Mouse (Mus musculus) erythroblast, embryonic 14.5 days (primary cell): ENCODE measurements around the gene Eef1a1. TPM values are rescaled to one million over a fixed set of nuclear protein-coding genes. Genes with fewer than 3 reads are reported as not detected.
"Not testable (repeated sequence)": the region's sequence is repeated elsewhere in the genome, so short reads cannot be mapped to it uniquely, and the experiment has no call there.

Experiments
- H3K27me3 ChIP-seq: 2 replicates; pipeline ENCODE4 v1.6.1; 2012; ENCODE audit warnings: inconsistent platforms; ENCODE audit not compliant: control insufficient read depth
- H3K36me3 ChIP-seq: 2 replicates; pipeline ENCODE4 v1.6.1; 2012; ENCODE audit warnings: mild to moderate bottlenecking, inconsistent platforms; ENCODE audit not compliant: control insufficient read depth
- H3K4me1 ChIP-seq: 2 replicates; pipeline ENCODE4 v1.6.1; 2012; ENCODE audit warnings: inconsistent platforms; ENCODE audit not compliant: control insufficient read depth
- H3K4me3 ChIP-seq: replicated peaks from 2 replicates; pipeline ENCODE3; 2012; ENCODE audit warnings: moderate library complexity, mild to moderate bottlenecking, inconsistent platforms
- H3K9me3 ChIP-seq: 2 replicates; pipeline ENCODE4 v1.6.1; 2012; ENCODE audit warnings: low read length, inconsistent platforms, mixed read lengths; ENCODE audit not compliant: control insufficient read depth
- GATA1 ChIP-seq: IDR thresholded peaks from 2 replicates; pipeline ENCODE4 v1.6.1; 2012; ENCODE audit warnings: low read length, inconsistent platforms, mixed read lengths
- TAL1 ChIP-seq: IDR thresholded peaks from 3 replicates; pipeline ENCODE4 v1.6.1; 2012; ENCODE audit warnings: low read length, inconsistent platforms, mixed read lengths
- polyA plus RNA-seq: library from polyadenylated mRNA; stranded (reverse); fragments of >175 nt; gene quantifications from 2 replicates; pipeline ENCODE4 v1.2.3, GENCODE M21; 2012

The Eef1a1 gene
- polyA plus RNA-seq, 1 experiment = 54.8 TPM

- H3K27me3 ChIP-seq = peaks cover 13% of the 10 kb centered on the region
- no peaks in the 10 kb centered on the region for H3K36me3 ChIP-seq
- H3K4me3 ChIP-seq = no peak overlapping the region
- no peaks in the 10 kb centered on the region for H3K9me3 ChIP-seq
- peaks cover 27% of the 10 kb centered on the region for H3K4me1 ChIP-seq
- TF ChIP-seq TAL1 (no peak), GATA1 (no peak)
These were observed 37.3 kb upstream of the Eef1a1 start for GRCm38 (mm10) chr9:78526206-78526605.

- Histone ChIP-seq H3K27me3 (peaks cover 19% of the 10 kb centered on the region), H3K36me3 (no peaks in the 10 kb centered on the region), H3K4me3 (no peak overlapping the region), H3K4me1 (peaks cover 33% of the 10 kb centered on the region), H3K9me3 (no peaks in the 10 kb centered on the region)
- TF ChIP-seq TAL1 (no peak), GATA1 (no peak)
These were observed 36.6 kb upstream of the Eef1a1 start for GRCm38 (mm10) chr9:78525451-78526135.

DNA sequence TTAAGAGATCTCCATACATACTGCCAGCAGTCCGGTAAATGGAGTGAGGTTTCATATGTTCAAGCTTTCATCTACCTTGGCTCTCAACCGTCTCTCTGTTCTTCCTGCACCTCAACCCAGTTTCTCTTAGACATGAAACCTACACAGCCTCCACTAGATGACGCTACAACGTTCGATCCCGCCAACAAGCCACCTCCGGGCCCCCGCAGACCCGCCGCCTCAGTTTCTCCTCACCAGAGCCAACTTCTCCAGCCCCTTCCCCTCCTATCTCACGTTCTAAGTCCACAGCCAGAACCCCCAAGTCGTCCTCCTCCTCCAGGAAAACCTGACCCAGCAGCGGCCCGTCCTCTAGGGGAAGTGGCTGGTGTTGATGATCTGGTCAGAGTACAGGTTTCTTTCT is 32.7 kb upstream of the Eef1a1 start:
- no peaks in the 10 kb centered on the region for H3K9me3 ChIP-seq
- peaks cover 25% of the 10 kb centered on the region for H3K27me3 ChIP-seq
- H3K36me3 ChIP-seq = no peaks in the 10 kb centered on the region
- H3K4me3 ChIP-seq = peak overlapping the region; percentile 59
- TF ChIP-seq GATA1 (no peak), TAL1 (no peak)
- peaks cover 32% of the 10 kb centered on the region for H3K4me1 ChIP-seq

DNA sequence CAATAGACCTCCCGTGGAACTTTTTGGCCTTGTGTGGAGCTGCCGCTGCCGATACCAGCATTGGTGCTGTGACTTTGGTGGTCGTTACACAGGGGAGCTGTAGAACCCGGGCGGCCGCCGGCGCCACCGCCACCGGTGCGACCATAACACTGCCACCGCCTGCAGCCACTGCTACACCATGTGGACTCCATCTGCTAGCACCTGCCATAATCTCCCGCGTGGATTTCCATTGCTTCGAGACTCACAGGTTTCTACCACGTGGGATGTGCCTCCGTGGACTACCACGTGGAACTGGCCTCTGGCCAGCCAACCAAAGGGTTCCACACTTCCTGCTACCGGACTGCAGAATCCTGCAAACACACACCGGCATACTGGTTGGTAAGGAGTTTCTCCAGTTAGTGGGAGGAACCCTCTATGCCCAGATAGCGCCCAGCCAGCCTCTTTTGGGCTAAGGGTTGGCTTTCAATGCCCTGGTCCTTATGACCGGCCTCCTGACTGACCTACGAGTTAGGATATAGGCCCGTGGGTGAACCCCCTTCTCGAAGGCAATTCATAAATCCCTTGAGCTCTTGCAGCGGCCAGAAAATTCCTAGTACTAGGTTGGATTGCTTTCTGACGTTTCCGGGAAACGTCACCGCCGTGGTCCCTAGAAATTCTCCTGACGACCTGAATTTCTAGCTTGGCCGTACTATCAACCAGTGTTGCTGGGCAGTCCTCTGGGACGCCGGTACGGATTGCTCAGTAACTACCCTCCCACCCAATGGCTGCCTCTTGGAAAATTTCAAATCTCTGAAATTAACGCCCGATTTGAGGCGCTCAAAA is 32.0 kb upstream of the Eef1a1 start:
- Histone ChIP-seq H3K9me3 (no peaks in the 10 kb centered on the region), H3K36me3 (no peaks in the 10 kb centered on the region), H3K4me1 (peaks cover 37% of the 10 kb centered on the region), H3K27me3 (peaks cover 25% of the 10 kb centered on the region), H3K4me3 (peak overlapping the region; percentile 59)
- no peak for TF ChIP-seq TAL1
- no peak for TF ChIP-seq GATA1

GRCm38 (mm10) chr9:78520127-78520779 is 31.3 kb upstream of the Eef1a1 start:
- Histone ChIP-seq H3K36me3 (no peaks in the 10 kb centered on the region), H3K4me1 (peaks cover 40% of the 10 kb centered on the region), H3K27me3 (peaks cover 25% of the 10 kb centered on the region), H3K4me3 (peak overlapping the region; percentile 59), H3K9me3 (no peaks in the 10 kb centered on the region)
- TF ChIP-seq TAL1 (no peak), GATA1 (no peak; the same call in 1 of the 2 replicates)

DNA sequence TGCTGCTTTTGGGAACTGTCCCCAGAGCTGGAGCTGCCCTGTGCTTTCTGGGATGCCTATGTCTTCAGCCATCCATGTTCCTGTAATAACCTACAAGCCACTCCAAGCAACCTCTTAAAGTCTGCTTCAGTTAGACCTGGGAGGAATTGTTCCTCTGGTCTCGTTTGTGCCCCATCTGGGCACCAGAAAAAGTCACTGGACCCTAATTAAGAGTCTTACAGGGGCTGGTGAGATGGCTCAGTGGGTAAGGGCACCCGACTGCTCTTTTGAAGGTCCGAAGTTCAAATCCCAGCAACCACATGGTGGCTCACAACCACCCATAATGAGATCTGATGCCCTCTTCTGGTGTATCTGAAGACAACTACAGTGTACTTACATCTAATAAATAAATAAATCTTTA is 28.3 kb upstream of the Eef1a1 start:
- H3K4me1 ChIP-seq = peaks cover 60% of the 10 kb centered on the region
- not testable (repeated sequence) for H3K36me3 ChIP-seq, H3K4me3 ChIP-seq

GRCm38 (mm10) chr9:78516125-78516524 is 27.2 kb upstream of the Eef1a1 start:
- TF ChIP-seq GATA1 = peak; percentile 89
- peak; percentile 78 for TF ChIP-seq TAL1
- Histone ChIP-seq H3K36me3 (no peaks in the 10 kb centered on the region), H3K4me1 (peaks cover 53% of the 10 kb centered on the region), H3K9me3 (no peaks in the 10 kb centered on the region; the same call in 1 of the 2 replicates), H3K4me3 (peak overlapping the region; percentile 33), H3K27me3 (peaks cover 12% of the 10 kb centered on the region)

More for the DNA sequence above, 28.3 kb upstream of the Eef1a1 start:
- H3K27me3 ChIP-seq = peaks cover 19% of the 10 kb centered on the region
- not testable (repeated sequence) for H3K9me3 ChIP-seq

DNA sequence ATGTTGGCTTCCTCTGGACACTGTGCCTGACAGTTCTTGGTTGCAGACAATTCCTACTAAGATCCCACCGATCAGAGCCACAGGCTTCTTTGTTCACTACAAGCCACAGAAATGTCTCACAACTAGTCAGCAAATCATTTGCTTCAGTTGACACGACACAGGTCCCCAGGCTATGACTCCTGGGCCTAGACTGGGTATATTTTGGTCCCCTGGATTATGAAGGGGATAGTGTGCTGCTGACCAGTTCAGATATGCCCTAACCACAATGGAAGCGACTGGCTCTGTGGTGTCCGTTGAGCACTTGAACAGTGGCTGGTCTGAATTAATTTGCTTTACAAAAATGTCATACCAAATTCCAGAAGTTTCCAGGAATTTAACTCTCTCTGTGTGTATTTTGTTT is 25.7 kb upstream of the Eef1a1 start:
- H3K36me3 ChIP-seq = no peaks in the 10 kb centered on the region
- TF ChIP-seq GATA1 (no peak), TAL1 (no peak)
- no peaks in the 10 kb centered on the region for H3K27me3 ChIP-seq
- no peak overlapping the region for H3K4me3 ChIP-seq
- peaks cover 40% of the 10 kb centered on the region for H3K4me1 ChIP-seq
- no peaks in the 10 kb centered on the region; the same call in 1 of the 2 replicates for H3K9me3 ChIP-seq

- TF ChIP-seq GATA1 = no peak
- TF ChIP-seq TAL1 = no peak
- H3K9me3 ChIP-seq = no peaks in the 10 kb centered on the region; the same call in 1 of the 2 replicates
- no peaks in the 10 kb centered on the region for H3K36me3 ChIP-seq
These were observed 25.0 kb upstream of the Eef1a1 start for GRCm38 (mm10) chr9:78513776-78514500.

More at GRCm38 (mm10) chr9:78513776-78514500, 25.0 kb upstream of the Eef1a1 start:
- Histone ChIP-seq H3K4me1 (peaks cover 40% of the 10 kb centered on the region), H3K4me3 (no peak overlapping the region), H3K27me3 (no peaks in the 10 kb centered on the region)
